In the genomic region with DNA sequence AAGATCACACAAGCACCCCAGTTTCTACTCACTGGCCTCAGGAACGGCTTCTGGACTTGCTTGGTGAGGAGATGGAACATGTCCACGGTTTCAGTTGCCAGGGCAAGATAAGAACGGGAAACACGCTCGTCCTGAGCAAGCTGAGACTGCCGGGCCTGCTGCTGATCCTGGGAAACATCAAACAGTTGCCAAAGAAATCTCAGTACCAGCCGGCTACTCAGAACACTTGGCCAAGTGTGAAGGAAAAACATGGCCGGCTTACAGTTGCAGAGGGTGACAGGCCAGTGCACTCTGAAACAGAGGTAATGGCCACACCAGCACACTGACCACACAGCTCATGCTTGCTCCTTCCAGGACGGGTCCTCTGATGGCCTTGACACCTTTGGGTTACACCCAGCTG, we compare ENCODE assay signal across 13 mouse cellular contexts. TPM values are rescaled to one million over a fixed set of nuclear protein-coding genes. Genes with fewer than 3 reads are reported as not detected.
A peak's percentile ranks its signal among the peaks of the same experiment; 100 is the strongest.
DNase-seq lines count a peak whose midpoint lies in the region; ATAC-seq and TF ChIP-seq lines count a peak whose summit lies in the region.
"Had no signal": no experiment of that assay in that cellular context is flagged by ENCODE, and none has a peak within 500 bp of the region (broad histone marks: within the 10 kb centered on the region; RNA-seq: fewer than 3 reads in every experiment).

No protein-coding gene starts in this region.

- no peaks in the 10 kb centered on the region; the same call in 1 of the 2 replicates for H3K4me1 ChIP-seq in testis, adult 2 months (ENCODE audit: control insufficient read depth, insufficient read depth, low read length)
- H3K4me1 ChIP-seq in heart, embryonic 14.5 days (ENCODE audit: control insufficient read depth in 2 of 2, insufficient read depth in 2 of 2, low read length in 2 of 2): peaks cover 32 to 44% of the 10 kb centered on the region in 2 experiments
- H3K4me1 ChIP-seq: forebrain, embryonic 15.5 days; limb, embryonic 13.5 days; lung, embryonic 15.5 days had no signal

- H3K4me3 ChIP-seq in testis, adult 2 months (ENCODE audit: control insufficient read depth, low read depth, low read length): peak overlapping the region; percentile 27
- H3K4me3 ChIP-seq in heart, embryonic 14.5 days (ENCODE audit: control insufficient read depth in 1 of 2, insufficient read depth in 1 of 2, low read depth in 1 of 2, low read length in 2 of 2): no peak overlapping the region
- H3K4me3 ChIP-seq: forebrain, embryonic 15.5 days; heart, embryonic 15.5 days; limb, embryonic 13.5 days; lung, embryonic 15.5 days had no signal

- peak; percentile 17; the same call in 1 of the 2 replicates for TF ChIP-seq POLR2A in testis, adult 2 months (IDR thresholded peaks at IDR 0.05; ENCODE audit: control insufficient read depth, low read depth, low read length)

- peak; percentile 17; the same call in 1 of the 2 replicates for ATAC-seq in heart, embryonic 14.5 days (ENCODE audit: insufficient number of reproducible peaks, insufficient read depth, low FRiP score, low read depth)
- ATAC-seq: forebrain, embryonic 15.5 days had no signal

- peaks cover 9% of the 10 kb centered on the region for H3K36me3 ChIP-seq in testis, adult 2 months (ENCODE audit: control insufficient read depth, insufficient read depth, low read length)
- H3K36me3 ChIP-seq in heart, embryonic 14.5 days (ENCODE audit: control insufficient read depth, insufficient read depth, low read length): peaks cover 80% of the 10 kb centered on the region

- no peak overlapping the region for H3K9ac ChIP-seq in heart, embryonic 14.5 days (ENCODE audit: low read length)
- H3K9ac ChIP-seq: forebrain, embryonic 15.5 days; heart, embryonic 15.5 days; limb, embryonic 13.5 days; lung, embryonic 15.5 days had no signal

- H3K27me3 ChIP-seq in testis, adult 2 months (ENCODE audit: control insufficient read depth, insufficient read depth, low read length): no peaks in the 10 kb centered on the region
- H3K27me3 ChIP-seq in heart, embryonic 14.5 days (ENCODE audit: control insufficient read depth, insufficient read depth, low read length): no peaks in the 10 kb centered on the region
- H3K27me3 ChIP-seq: forebrain, embryonic 15.5 days; heart, embryonic 15.5 days; limb, embryonic 13.5 days; lung, embryonic 15.5 days had no signal

- DNase-seq in testis, postnatal 10 days (ENCODE audit: low spot score): no peak
- DNase-seq in gastrocnemius, postnatal 14 days: peak; percentile 23
- no peak for DNase-seq in kidney, postnatal 10 days
- no peak for DNase-seq in left cerebral cortex, postnatal 25 days (ENCODE audit: low spot score in 2 of 2)
- no peak for DNase-seq in urinary bladder, postnatal 25 days (ENCODE audit: low spot score)
- DNase-seq: right cerebral cortex, postnatal 14 days; thymus, postnatal 4 days had no signal

- H3K4me2 ChIP-seq in heart, embryonic 14.5 days (ENCODE audit: low read length): no peak overlapping the region
- H3K4me2 ChIP-seq: forebrain, embryonic 15.5 days; heart, embryonic 15.5 days; limb, embryonic 13.5 days; lung, embryonic 15.5 days had no signal

- WGBS in heart, embryonic 14.5 days: 17% methylated on average over 9 of the region's 9 CpGs

- intact Hi-C loops in gastrocnemius, postnatal 14 days (cut with DNase I; ENCODE audit: low total_unique reads): loop anchor here (10.0 kb wide), 1 partner anchor 173 kb away; a partner anchor contains a TSS
- intact Hi-C loops in left cerebral cortex, postnatal 25 days (cut with DNase I): no loop called here

- H3K27ac ChIP-seq in testis, adult 2 months (ENCODE audit: control insufficient read depth, insufficient read depth, low read depth, low read length): no peak overlapping the region
- peak overlapping the region; percentile 40 to 41; a peak in 3 of 4 replicates for H3K27ac ChIP-seq in heart, embryonic 14.5 days (replicated peaks in 1 of 2; ENCODE audit: control insufficient read depth in 1 of 2, insufficient read depth in 1 of 2, low read depth in 2 of 2, low read length in 2 of 2)
- H3K27ac ChIP-seq: forebrain, embryonic 15.5 days; heart, embryonic 15.5 days; limb, embryonic 13.5 days; lung, embryonic 15.5 days had no signal

- H3K9me3 ChIP-seq in heart, embryonic 14.5 days (ENCODE audit: control insufficient read depth, low read length): no peaks in the 10 kb centered on the region
- H3K9me3 ChIP-seq: forebrain, embryonic 15.5 days; heart, embryonic 15.5 days; limb, embryonic 13.5 days; lung, embryonic 15.5 days had no signal

- no peak; the same call in 1 of the 2 replicates for TF ChIP-seq CTCF in testis, adult 2 months (IDR thresholded peaks at IDR 0.05; ENCODE audit: control insufficient read depth, insufficient read depth, insufficient replicate concordance, low read depth, low read length)

RNA-seq across cellular contexts. Expression of a gene that starts 29.9 kb away (rescaled TPM):
- polyA plus RNA-seq in testis, adult 2 months (2012; rRNA removed): 24.9 and 25.9 TPM in 2 replicates
- 100 to 1,000 TPM; 221 to 265 TPM for total RNA-seq in gastrocnemius, postnatal 14 days (2021)
- polyA plus RNA-seq in heart, embryonic 14.5 days (2014; fragmentation: Nextera tagmentation; extraction: Ambion mirVana): 47.1 and 51.9 TPM in 2 replicates
- 100 to 1,000 TPM; 432 to 448 TPM for total RNA-seq in left cerebral cortex, postnatal 25 days (2021)
